Mouse (Mus musculus) thymus, adult 2 months (tissue): ENCODE data around the gene Ttll2. TPM values are rescaled to one million over a fixed set of nuclear protein-coding genes. Genes with fewer than 3 reads are reported as not detected.

Experiments
- polyA plus RNA-seq: library from polyadenylated mRNA; depleted of rRNA; stranded (reverse); fragments of >200 nt; gene quantifications from 2 replicates; pipeline ENCODE4 v1.2.3, GENCODE M21; 2012; rRNA removed

The Ttll2 gene
- polyA plus RNA-seq, 1 experiment: not detected

Other genes starting within 250 kb of the Ttll2 start
- 7.4 and 8.8 TPM in 2 replicates for gene Rps6ka2, start 182.6 kb downstream of the Ttll2 start, polyA plus RNA-seq
- gene Tcp10a, start 28.1 kb downstream of the Ttll2 start, polyA plus RNA-seq: not detected in 2 replicates
- gene Gm49630, start 19.3 kb upstream of the Ttll2 start, polyA plus RNA-seq: not detected in 2 replicates
- 0.55 and 0.93 TPM in 2 replicates for gene Unc93a2, start 32.8 kb upstream of the Ttll2 start, polyA plus RNA-seq